Mouse (Mus musculus): ENCODE data around the gene Fras1. TPM values are rescaled to one million over a fixed set of nuclear protein-coding genes. Genes with fewer than 3 reads are reported as not detected.

Fras1 gene
- polyA plus RNA-seq, 1 experiment from 2014 or later = 19.8 TPM

- H3K9ac ChIP-seq = no peak overlapping the region
- no peak overlapping the region for H3K27ac ChIP-seq
- ATAC-seq (ENCODE audit: insufficient number of reproducible peaks, insufficient read depth, low FRiP score, low TSS enrichment, low read depth) = no peak
- H3K4me3 ChIP-seq = no peak overlapping the region
- H3K36me3 ChIP-seq = peaks cover 3% of the 10 kb centered on the region; the same call in 1 of the 2 replicates
- 77% methylated on average over 7 of the region's 7 CpGs for WGBS
- H3K4me2 ChIP-seq = no peak overlapping the region
- peaks cover 12% of the 10 kb centered on the region for H3K4me1 ChIP-seq
- no peaks in the 10 kb centered on the region for H3K9me3 ChIP-seq
- H3K27me3 ChIP-seq = no peaks in the 10 kb centered on the region
Measured at GRCm38 (mm10) chr5:96603974-96604769, 230.4 kb downstream of the Fras1 start.

DNA sequence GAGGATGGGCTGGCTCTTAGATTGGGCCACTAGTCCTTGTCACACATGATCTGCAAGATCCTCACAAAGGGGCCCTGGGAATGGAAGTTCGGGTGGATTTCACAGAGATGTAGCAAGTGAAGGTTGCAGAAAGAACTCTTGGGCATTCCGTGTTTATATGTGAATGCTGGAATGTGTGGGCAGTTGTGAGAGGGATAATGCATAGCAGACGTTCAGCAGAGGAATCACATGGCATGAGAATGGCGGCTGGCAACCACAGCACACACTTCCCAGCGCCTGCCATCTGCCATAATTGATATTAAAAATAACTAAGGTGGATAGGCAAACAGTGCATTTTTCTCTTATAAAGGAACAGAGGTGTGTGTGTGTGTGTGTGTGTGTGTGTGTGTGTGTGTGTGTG lies 234.3 kb downstream of the Fras1 start:
- Histone ChIP-seq H3K27ac (no peak overlapping the region), H3K9me3 (no peaks in the 10 kb centered on the region), H3K9ac (no peak overlapping the region), H3K4me3 (no peak overlapping the region), H3K36me3 (no peaks in the 10 kb centered on the region), H3K4me2 (no peak overlapping the region), H3K4me1 (peaks cover 12% of the 10 kb centered on the region), H3K27me3 (no peaks in the 10 kb centered on the region)
- WGBS = 36% methylated on average over 5 of the region's 5 CpGs
- no peak for ATAC-seq (ENCODE audit: insufficient number of reproducible peaks, insufficient read depth, low FRiP score, low TSS enrichment, low read depth)

GRCm38 (mm10) chr5:96608581-96609280 lies 235.0 kb downstream of the Fras1 start:
- Histone ChIP-seq H3K36me3 (no peaks in the 10 kb centered on the region), H3K9ac (no peak overlapping the region), H3K4me1 (peaks cover 12% of the 10 kb centered on the region), H3K9me3 (no peaks in the 10 kb centered on the region), H3K4me2 (no peak overlapping the region), H3K4me3 (no peak overlapping the region), H3K27ac (no peak overlapping the region), H3K27me3 (no peaks in the 10 kb centered on the region)
- WGBS = 87% methylated on average over 3 of the region's 3 CpGs
- no peak for ATAC-seq (ENCODE audit: insufficient number of reproducible peaks, insufficient read depth, low FRiP score, low TSS enrichment, low read depth)

DNA sequence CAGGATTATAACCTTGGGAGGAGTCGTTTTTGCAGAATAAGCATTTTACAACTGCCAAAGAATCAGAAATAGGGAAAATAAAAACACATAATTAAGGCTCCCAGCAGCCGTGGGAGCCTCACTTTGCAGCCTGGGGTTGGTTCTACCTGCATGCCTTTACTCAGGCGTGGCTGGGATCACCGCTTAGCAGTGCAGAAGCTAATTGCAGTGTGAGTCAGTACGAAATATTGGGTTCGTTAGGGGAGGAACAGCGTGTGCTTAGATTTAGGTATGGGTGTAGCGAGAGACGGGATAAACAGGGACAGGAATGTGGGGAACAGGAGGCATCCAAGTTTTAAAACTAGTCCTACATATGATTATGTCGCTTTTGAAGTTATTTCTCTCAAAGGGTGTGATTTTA lies 238.3 kb downstream of the Fras1 start:
- Histone ChIP-seq H3K9me3 (no peaks in the 10 kb centered on the region), H3K27me3 (no peaks in the 10 kb centered on the region), H3K4me1 (peaks cover 16% of the 10 kb centered on the region), H3K27ac (no peak overlapping the region), H3K4me2 (no peak overlapping the region), H3K4me3 (no peak overlapping the region), H3K9ac (no peak overlapping the region), H3K36me3 (0 out of 2 replicates have a peak, but pooled peaks cover 3% of the 10 kb centered on the region)
- 69% methylated on average over 10 of the region's 10 CpGs for WGBS
- ATAC-seq (ENCODE audit: insufficient number of reproducible peaks, insufficient read depth, low FRiP score, low TSS enrichment, low read depth) = no peak

DNA sequence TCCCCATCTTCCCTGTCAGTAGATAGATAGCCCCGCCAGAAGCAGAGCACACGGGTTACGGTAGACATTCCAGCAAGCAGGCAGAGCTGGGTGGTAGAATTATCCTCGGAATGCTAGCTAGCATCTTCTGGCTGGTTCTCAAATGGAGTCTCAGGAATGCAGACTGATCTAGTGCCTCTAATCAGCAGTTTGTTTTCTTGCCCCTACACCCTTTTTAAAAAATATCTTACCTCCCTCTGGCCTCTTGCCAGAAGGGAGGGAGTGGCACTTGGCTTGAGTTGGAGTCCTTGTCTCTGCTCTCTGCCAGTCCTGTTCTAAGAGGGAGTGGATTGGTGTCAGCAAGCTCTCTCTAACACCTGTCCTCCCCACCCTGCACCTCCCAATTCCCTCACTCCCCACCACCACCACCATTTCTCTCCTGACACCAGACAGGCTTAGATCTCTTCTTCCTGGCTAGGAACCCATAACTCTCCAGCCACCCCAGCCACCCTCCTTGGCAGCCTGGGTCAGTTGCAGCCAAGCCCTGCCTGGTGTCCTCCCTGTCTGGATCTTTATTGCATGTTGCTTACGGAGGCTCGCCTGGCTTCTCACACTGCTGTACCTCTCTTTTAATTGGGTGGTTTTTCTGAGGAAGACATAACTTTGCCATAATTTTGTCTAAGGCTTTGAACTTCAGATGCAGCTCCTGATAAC lies 243.3 kb downstream of the Fras1 start:
- Histone ChIP-seq H3K4me1 (peaks cover 11% of the 10 kb centered on the region), H3K36me3 (peaks cover 11% of the 10 kb centered on the region; the same call in 1 of the 2 replicates), H3K4me2 (no peak overlapping the region), H3K27me3 (no peaks in the 10 kb centered on the region), H3K9ac (no peak overlapping the region), H3K4me3 (no peak overlapping the region), H3K27ac (peak overlapping the region; percentile 19; the same call in 1 of the 2 replicates), H3K9me3 (no peaks in the 10 kb centered on the region)
- peak; percentile 67 for ATAC-seq (ENCODE audit: insufficient number of reproducible peaks, insufficient read depth, low FRiP score, low TSS enrichment, low read depth)
- 28% methylated on average over 6 of the region's 6 CpGs for WGBS

DNA sequence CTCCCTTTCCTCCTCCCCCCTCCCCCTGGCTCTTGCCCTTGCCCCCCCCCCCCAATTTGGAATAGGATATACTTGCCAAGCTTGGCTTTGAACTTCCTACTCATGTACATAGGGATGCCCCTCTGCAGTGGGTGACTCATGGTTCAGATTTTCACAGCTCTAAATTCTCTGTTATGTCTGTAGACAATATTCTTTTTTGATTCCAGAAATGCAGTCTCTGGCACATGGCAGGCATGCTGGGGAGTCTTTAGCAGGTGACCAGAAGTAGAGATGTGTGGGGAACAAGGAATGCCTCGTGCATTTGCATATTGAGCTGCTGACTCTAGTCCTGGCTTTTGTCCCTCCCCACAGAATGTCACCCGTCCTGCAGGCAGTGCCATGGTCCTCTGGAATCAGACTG lies 244.3 kb downstream of the Fras1 start:
- Histone ChIP-seq H3K9me3 (no peaks in the 10 kb centered on the region), H3K4me2 (no peak overlapping the region), H3K9ac (no peak overlapping the region), H3K27ac (no peak overlapping the region), H3K4me3 (no peak overlapping the region), H3K36me3 (peaks cover 11% of the 10 kb centered on the region; the same call in 1 of the 2 replicates), H3K4me1 (peaks cover 17% of the 10 kb centered on the region), H3K27me3 (no peaks in the 10 kb centered on the region)
- ATAC-seq (ENCODE audit: insufficient number of reproducible peaks, insufficient read depth, low FRiP score, low TSS enrichment, low read depth) = no peak
- WGBS = 54% methylated on average over 2 of the region's 2 CpGs

- Histone ChIP-seq H3K4me1 (peaks cover 19% of the 10 kb centered on the region), H3K9ac (no peak overlapping the region), H3K4me2 (no peak overlapping the region), H3K36me3 (peaks cover 15% of the 10 kb centered on the region), H3K9me3 (no peaks in the 10 kb centered on the region), H3K4me3 (no peak overlapping the region), H3K27ac (no peak overlapping the region), H3K27me3 (no peaks in the 10 kb centered on the region)
- ATAC-seq (ENCODE audit: insufficient number of reproducible peaks, insufficient read depth, low FRiP score, low TSS enrichment, low read depth) = no peak
- 71% methylated on average over 2 of the region's 2 CpGs for WGBS
Measured at GRCm38 (mm10) chr5:96620209-96620608, 246.5 kb downstream of the Fras1 start.

GRCm38 (mm10) chr5:96620618-96621017 lies 246.9 kb downstream of the Fras1 start:
- no peak overlapping the region for H3K4me2 ChIP-seq
- no peaks in the 10 kb centered on the region for H3K9me3 ChIP-seq
- no peaks in the 10 kb centered on the region for H3K27me3 ChIP-seq
- peaks cover 15% of the 10 kb centered on the region for H3K36me3 ChIP-seq
- 87% methylated on average over 5 of the region's 5 CpGs for WGBS
- no peak overlapping the region for H3K27ac ChIP-seq
- H3K9ac ChIP-seq = no peak overlapping the region
- H3K4me3 ChIP-seq = no peak overlapping the region
- ATAC-seq (ENCODE audit: insufficient number of reproducible peaks, insufficient read depth, low FRiP score, low TSS enrichment, low read depth) = no peak
- H3K4me1 ChIP-seq = peaks cover 19% of the 10 kb centered on the region

DNA sequence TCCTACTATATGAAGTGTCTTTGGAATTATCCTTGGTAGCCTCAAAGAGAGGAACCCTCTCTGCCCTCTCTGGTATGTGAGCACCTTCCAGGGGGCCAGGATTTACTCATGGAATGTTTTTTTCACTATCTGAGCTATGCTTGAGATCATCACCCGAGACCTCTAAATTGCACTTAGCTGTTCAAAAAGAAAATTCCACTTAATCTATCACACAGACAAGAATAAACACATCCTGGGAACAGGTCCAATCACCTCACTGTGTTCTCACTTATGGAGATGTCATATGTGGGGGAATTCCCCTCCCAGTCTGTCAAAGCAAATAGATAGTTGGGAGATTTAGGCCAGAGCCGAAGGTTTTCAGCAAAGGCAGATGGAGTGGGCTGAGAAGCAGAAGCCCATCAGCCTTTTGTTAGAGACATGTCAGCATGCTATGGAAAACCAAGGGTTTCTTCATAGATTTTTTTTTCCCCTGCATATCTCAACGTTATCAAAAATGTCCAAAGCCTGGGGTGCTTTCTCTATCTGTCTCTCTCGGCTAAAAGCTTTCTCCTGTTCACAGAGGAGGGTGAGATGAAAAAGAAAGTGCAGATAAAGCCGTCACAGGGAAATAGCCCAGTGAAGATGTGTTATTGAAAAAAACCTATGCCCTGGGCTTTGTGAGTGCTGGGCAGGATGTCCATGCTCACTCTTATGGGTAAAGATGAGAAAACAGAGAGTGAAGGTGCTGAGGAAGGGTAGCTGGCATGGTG lies 249.0 kb downstream of the Fras1 start:
- no peak for ATAC-seq (ENCODE audit: insufficient number of reproducible peaks, insufficient read depth, low FRiP score, low TSS enrichment, low read depth)
- WGBS = 68% methylated on average over 5 of the region's 5 CpGs
- H3K27ac ChIP-seq = no peak overlapping the region
- H3K36me3 ChIP-seq = peaks cover 15% of the 10 kb centered on the region
- H3K9ac ChIP-seq = no peak overlapping the region
- no peaks in the 10 kb centered on the region for H3K9me3 ChIP-seq
- 0 out of 2 replicates have a peak, but pooled peaks cover 8% of the 10 kb centered on the region for H3K4me1 ChIP-seq
- H3K4me2 ChIP-seq = no peak overlapping the region
- H3K4me3 ChIP-seq = no peak overlapping the region
- H3K27me3 ChIP-seq = no peaks in the 10 kb centered on the region

GRCm38 (mm10) chr5:96629851-96630250 lies 256.1 kb downstream of the Fras1 start:
- no peak overlapping the region for H3K27ac ChIP-seq
- H3K4me1 ChIP-seq = no peaks in the 10 kb centered on the region
- H3K4me2 ChIP-seq = no peak overlapping the region
- no peak overlapping the region for H3K4me3 ChIP-seq
- no peak overlapping the region for H3K9ac ChIP-seq
- H3K9me3 ChIP-seq = no peaks in the 10 kb centered on the region
- ATAC-seq (ENCODE audit: insufficient number of reproducible peaks, insufficient read depth, low FRiP score, low TSS enrichment, low read depth) = no peak
- WGBS = 65% methylated on average over 8 of the region's 8 CpGs
- no peaks in the 10 kb centered on the region for H3K27me3 ChIP-seq
- no peaks in the 10 kb centered on the region for H3K36me3 ChIP-seq
